Mouse (Mus musculus) hindbrain, embryonic 12.5 days (tissue): Measurements from ENCODE around the gene Vps53. TPM values are rescaled to one million over a fixed set of nuclear protein-coding genes. Genes with fewer than 3 reads are reported as not detected.

ENCODE experiments used
- ATAC-seq: fragments of 200-750 bp; cut with Nextera tagmentation; 2 replicates; pipeline ENCODE4 v1.8.0; 2017; ENCODE audit warnings: moderate TSS enrichment; ENCODE audit not compliant: low FRiP score
- H3K27ac ChIP-seq: fragments of 300-500 bp; sonication (generic); 2 replicates; pipeline ENCODE4 v1.5.1; 2016; ENCODE audit warnings: mild to moderate bottlenecking
- H3K27me3 ChIP-seq: fragments of 300-500 bp; sonication (generic); 2 replicates; pipeline ENCODE4 v1.6.1; 2016; ENCODE audit warnings: mild to moderate bottlenecking
- H3K36me3 ChIP-seq: fragments of 300-500 bp; sonication (generic); 2 replicates; pipeline ENCODE4 v1.6.1; 2016; ENCODE audit warnings: mild to moderate bottlenecking
- H3K4me1 ChIP-seq: fragments of 300-500 bp; sonication (generic); 2 replicates; pipeline ENCODE4 v1.6.1; 2016
- H3K4me2 ChIP-seq: fragments of 300-500 bp; sonication (generic); replicated peaks from 2 replicates; pipeline ENCODE4 v1.6.1; 2016; ENCODE audit warnings: mild to moderate bottlenecking
- H3K4me3 ChIP-seq: fragments of 300-500 bp; sonication (generic); 2 replicates; pipeline ENCODE4 v1.5.1; 2016; ENCODE audit warnings: mild to moderate bottlenecking
- H3K9ac ChIP-seq: fragments of 300-500 bp; sonication (generic); 2 replicates; pipeline ENCODE4 v1.6.1; 2016; ENCODE audit warnings: mild to moderate bottlenecking, moderate library complexity
- H3K9me3 ChIP-seq: fragments of 300-500 bp; sonication (generic); replicated peaks from 2 replicates; pipeline ENCODE4 v1.6.1; 2016; ENCODE audit warnings: mild to moderate bottlenecking
- WGBS: fragments of 180-500 bp; shearing (Covaris S2); methylation state at CpG from one replicate; pipeline ENCODE4 v1.1.7; 2016; 5-methylcytosine and 5-hydroxymethylcytosine counted together
- polyA plus RNA-seq: library from polyadenylated mRNA; unstranded; fragments of >200 nt; fragmentation: Nextera tagmentation; extraction: Ambion mirVana; gene quantifications from 2 replicates; pipeline ENCODE4 v1.2.1, GENCODE M21; 2016

Gene Vps53
- polyA plus RNA-seq, 1 experiment from 2014 or later, result 60.6 TPM

- no peaks in the 10 kb centered on the region for H3K4me1 ChIP-seq
- H3K27ac ChIP-seq, result no peak overlapping the region
- H3K36me3 ChIP-seq, result peaks cover 55% of the 10 kb centered on the region
- no peak overlapping the region for H3K4me3 ChIP-seq
- no peak overlapping the region for H3K9ac ChIP-seq
- H3K9me3 ChIP-seq, result no peaks in the 10 kb centered on the region
- H3K4me2 ChIP-seq, result no peak overlapping the region
- ATAC-seq, result no peak
- 85% methylated on average over 7 of the region's 7 CpGs for WGBS
- H3K27me3 ChIP-seq, result no peaks in the 10 kb centered on the region
These were observed 43.6 kb downstream of the Vps53 start for GRCm38 (mm10) chr11:76135641-76136437.

GRCm38 (mm10) chr11:76130859-76131258 lies 48.6 kb downstream of the Vps53 start:
- Histone ChIP-seq H3K27me3 (no peaks in the 10 kb centered on the region), H3K36me3 (peaks cover 48% of the 10 kb centered on the region), H3K4me3 (no peak overlapping the region), H3K9me3 (no peaks in the 10 kb centered on the region), H3K4me2 (no peak overlapping the region), H3K4me1 (no peaks in the 10 kb centered on the region), H3K9ac (no peak overlapping the region), H3K27ac (no peak overlapping the region)
- no peak for ATAC-seq
- 84% methylated on average over 5 of the region's 5 CpGs for WGBS

DNA sequence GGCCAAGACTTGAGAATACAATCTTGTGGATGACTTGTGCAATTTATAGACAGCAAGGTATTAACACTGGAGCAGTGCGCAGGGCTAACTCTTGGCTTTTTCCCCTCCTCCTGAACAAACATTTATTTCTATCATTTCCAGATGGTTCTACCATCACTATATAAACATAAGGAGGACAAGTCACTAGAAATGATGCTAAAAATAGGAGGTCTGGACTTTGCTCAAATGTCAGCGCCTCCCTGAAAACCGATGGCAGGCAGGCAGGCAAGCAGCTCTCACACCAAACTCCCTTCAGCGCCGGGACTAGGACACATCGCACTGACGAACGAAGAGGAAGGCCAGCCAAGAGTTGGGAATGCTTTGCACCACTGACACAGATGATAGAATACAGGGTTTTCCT lies 54.1 kb downstream of the Vps53 start:
- H3K4me1 ChIP-seq, result no peaks in the 10 kb centered on the region
- H3K4me2 ChIP-seq, result no peak overlapping the region
- no peak for ATAC-seq
- no peaks in the 10 kb centered on the region for H3K27me3 ChIP-seq
- no peak overlapping the region for H3K27ac ChIP-seq
- H3K9me3 ChIP-seq, result no peaks in the 10 kb centered on the region
- H3K9ac ChIP-seq, result no peak overlapping the region
- no peak overlapping the region for H3K4me3 ChIP-seq
- H3K36me3 ChIP-seq, result peaks cover 31% of the 10 kb centered on the region
- 66% methylated on average over 8 of the region's 8 CpGs for WGBS

DNA sequence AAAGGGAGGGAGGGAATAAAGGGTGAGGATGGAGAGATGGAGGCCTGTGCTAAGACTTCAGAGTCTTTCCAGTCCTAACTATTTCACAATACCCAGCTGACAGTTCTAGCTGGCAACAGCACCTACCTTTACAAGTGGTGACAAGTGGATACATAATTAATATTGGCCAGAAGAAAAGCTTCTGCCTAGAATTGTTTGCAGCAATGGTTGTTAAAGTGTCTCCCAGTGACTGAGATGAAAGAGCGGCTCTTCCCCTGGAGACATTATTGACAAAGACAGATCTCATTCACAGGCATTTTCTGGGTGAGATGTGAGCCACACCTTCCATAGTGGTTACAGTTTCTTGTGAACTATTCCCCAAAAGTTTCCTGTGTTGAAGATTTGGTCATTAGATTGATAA lies 55.9 kb downstream of the Vps53 start:
- 100% methylated on average over 1 of the region's 1 CpGs for WGBS
- Histone ChIP-seq H3K27ac (no peak overlapping the region), H3K27me3 (no peaks in the 10 kb centered on the region), H3K9me3 (no peaks in the 10 kb centered on the region), H3K9ac (no peak overlapping the region), H3K36me3 (peaks cover 25% of the 10 kb centered on the region), H3K4me3 (no peak overlapping the region), H3K4me2 (no peak overlapping the region), H3K4me1 (no peaks in the 10 kb centered on the region)
- ATAC-seq, result no peak

GRCm38 (mm10) chr11:76122571-76122970 lies 56.9 kb downstream of the Vps53 start:
- ATAC-seq, result no peak
- H3K36me3 ChIP-seq, result peaks cover 32% of the 10 kb centered on the region
- 89% methylated on average over 2 of the region's 2 CpGs for WGBS
- H3K27me3 ChIP-seq, result no peaks in the 10 kb centered on the region
- no peak overlapping the region for H3K27ac ChIP-seq
- H3K4me3 ChIP-seq, result no peak overlapping the region
- no peaks in the 10 kb centered on the region for H3K4me1 ChIP-seq
- no peaks in the 10 kb centered on the region for H3K9me3 ChIP-seq
- no peak overlapping the region for H3K4me2 ChIP-seq
- no peak overlapping the region for H3K9ac ChIP-seq

DNA sequence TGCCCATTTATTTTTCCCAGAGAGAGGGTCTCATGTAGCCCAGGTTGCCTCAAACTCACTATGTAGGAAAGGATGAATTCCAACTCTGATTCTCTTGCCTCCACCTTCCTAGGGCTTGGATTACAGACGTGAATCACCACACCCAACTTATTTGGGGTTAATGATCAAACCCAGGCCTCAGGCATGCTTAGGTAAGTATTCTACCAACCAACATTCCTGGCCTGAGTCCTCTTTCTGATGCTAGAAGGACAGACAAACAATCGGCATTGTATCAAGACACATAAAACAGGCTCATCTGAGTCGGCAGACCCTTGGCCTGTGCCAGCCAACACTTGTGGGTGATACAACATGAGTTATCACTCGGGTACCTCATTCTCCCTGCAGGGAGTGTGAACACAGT lies 58.4 kb downstream of the Vps53 start:
- Histone ChIP-seq H3K4me2 (no peak overlapping the region), H3K4me1 (no peaks in the 10 kb centered on the region), H3K9me3 (no peaks in the 10 kb centered on the region), H3K36me3 (peaks cover 44% of the 10 kb centered on the region), H3K27me3 (no peaks in the 10 kb centered on the region), H3K4me3 (no peak overlapping the region), H3K9ac (no peak overlapping the region), H3K27ac (no peak overlapping the region)
- WGBS, result 88% methylated on average over 4 of the region's 4 CpGs
- ATAC-seq, result no peak

DNA sequence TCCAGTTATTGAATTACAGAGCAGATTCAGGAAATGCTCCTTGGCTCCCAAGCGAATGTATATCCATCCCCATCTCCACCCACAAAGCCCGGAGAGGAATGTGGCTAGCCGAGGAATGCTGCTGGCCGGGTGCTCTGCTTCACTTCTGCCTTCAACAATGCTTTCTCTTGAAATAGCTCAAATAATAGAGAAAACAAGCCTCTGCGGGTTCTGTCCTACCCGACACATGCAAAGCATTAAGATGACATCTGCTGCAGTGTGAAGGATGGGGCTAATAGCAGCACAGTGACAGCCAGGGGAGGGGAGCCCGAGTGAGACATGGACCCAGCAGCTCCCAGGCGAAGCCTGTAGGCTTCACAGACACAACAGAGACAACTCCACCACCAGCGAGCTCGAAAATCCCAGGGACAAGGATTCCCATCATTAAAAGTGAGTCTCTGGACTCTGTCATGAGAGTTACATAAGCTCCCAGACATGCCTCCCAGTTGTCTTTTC lies 59.0 kb downstream of the Vps53 start:
- H3K9me3 ChIP-seq, result no peaks in the 10 kb centered on the region
- no peaks in the 10 kb centered on the region for H3K27me3 ChIP-seq
- no peak for ATAC-seq
- no peak overlapping the region for H3K27ac ChIP-seq
- H3K9ac ChIP-seq, result no peak overlapping the region
- H3K4me1 ChIP-seq, result no peaks in the 10 kb centered on the region
- H3K4me3 ChIP-seq, result no peak overlapping the region
- H3K4me2 ChIP-seq, result no peak overlapping the region
- peaks cover 44% of the 10 kb centered on the region for H3K36me3 ChIP-seq
- WGBS, result 64% methylated on average over 10 of the region's 10 CpGs

DNA sequence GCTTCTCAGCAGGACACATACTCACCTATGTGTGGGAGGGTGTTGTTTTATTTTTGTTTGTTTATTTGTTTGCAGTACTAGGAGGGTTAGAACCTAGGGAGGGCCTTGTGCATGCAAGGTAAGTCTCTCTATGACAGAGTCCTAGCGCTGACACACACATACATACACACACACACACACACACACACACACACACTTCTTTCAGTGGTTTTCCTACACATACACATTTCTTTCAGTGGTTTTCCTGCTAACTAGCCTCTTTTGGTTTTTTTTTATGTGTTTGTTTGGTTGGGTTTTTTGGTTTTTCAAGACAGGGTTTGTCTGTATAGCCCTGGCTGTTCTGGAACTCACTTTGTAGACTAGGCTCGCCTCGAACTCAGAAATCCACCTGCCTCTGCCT lies 69.0 kb downstream of the Vps53 start:
- ATAC-seq, result no peak
- no peaks in the 10 kb centered on the region for H3K27me3 ChIP-seq
- H3K4me1 ChIP-seq, result no peaks in the 10 kb centered on the region
- 95% methylated on average over 3 of the region's 3 CpGs for WGBS
- no peak overlapping the region for H3K4me3 ChIP-seq
- no peaks in the 10 kb centered on the region for H3K9me3 ChIP-seq
- H3K4me2 ChIP-seq, result no peak overlapping the region
- H3K9ac ChIP-seq, result no peak overlapping the region
- H3K36me3 ChIP-seq, result peaks cover 37% of the 10 kb centered on the region
- H3K27ac ChIP-seq, result no peak overlapping the region

DNA sequence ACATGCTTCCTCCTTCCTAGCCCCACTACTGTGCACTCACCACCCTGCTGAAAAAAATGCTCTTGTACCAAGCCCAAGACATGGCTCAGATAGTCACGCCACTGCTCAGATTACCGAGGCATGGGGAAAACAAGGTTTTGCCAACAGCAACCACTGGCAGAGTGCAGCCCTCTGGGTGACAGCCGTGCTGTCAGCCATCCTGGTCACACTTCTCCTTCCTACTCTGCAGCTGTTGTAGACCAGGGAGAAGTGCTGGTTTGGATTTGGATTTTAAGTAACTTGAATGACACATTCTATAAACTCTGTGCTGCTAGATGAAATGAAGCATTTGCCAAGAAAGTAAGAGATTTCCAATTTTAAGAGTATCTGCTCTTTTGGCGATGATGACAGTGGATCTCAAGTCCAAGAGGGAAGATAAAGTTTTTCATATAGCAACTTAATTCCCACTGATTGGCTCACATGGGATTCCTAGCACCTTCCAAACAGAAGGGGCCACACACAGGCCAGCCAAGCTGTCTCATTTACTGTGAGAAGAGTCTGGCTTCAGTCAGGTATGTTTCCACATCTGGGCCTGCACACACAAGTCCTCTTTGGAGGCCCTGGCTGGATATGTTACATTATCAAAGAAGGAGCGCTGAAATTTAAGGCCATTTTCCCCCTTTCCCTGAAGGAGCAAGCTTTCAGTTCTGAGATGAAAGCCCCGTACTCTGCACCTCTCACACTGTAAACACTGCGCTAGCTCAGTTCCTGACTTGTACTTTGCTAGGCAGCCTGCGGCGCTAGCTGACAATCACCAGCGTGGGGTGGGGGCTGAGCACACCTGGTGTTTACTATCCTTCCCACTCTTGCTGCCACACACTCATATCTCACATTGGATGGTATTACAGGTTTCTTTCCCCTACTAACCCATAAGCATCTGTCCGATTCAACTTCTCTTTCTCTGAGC lies 72.6 kb downstream of the Vps53 start:
- Histone ChIP-seq H3K4me3 (no peak overlapping the region), H3K9me3 (no peaks in the 10 kb centered on the region), H3K27me3 (no peaks in the 10 kb centered on the region), H3K4me2 (no peak overlapping the region), H3K36me3 (peaks cover 27% of the 10 kb centered on the region), H3K4me1 (no peaks in the 10 kb centered on the region), H3K27ac (no peak overlapping the region), H3K9ac (no peak overlapping the region)
- 85% methylated on average over 11 of the region's 11 CpGs for WGBS
- ATAC-seq, result no peak

DNA sequence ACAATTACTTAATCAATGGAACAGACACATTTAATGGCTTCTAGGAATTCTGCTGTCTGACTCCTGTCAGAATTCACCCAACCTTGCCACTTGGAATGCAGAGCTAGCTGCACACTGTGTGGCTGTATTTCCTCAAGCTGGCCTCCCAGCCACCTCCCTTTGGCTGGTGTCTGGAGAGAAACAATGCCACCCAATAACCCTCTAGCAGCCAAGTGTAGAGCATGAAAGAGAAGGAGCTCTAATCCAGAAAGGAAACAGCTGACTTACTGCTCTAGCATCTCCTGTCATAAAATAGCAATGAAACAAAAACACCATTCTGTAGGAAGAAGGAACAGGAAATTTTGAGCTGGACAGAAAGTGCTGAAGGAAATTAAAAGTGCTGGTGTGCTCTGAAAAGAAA lies 78.3 kb downstream of the Vps53 start:
- no peak for ATAC-seq
- H3K27ac ChIP-seq, result no peak overlapping the region
- no peaks in the 10 kb centered on the region for H3K27me3 ChIP-seq
- peaks cover 3% of the 10 kb centered on the region; the same call in 1 of the 2 replicates for H3K4me1 ChIP-seq
- no peak overlapping the region for H3K4me3 ChIP-seq
- peaks cover 22% of the 10 kb centered on the region; the same call in 1 of the 2 replicates for H3K36me3 ChIP-seq
- H3K9ac ChIP-seq, result no peak overlapping the region
- no peak overlapping the region for H3K4me2 ChIP-seq
- H3K9me3 ChIP-seq, result no peaks in the 10 kb centered on the region

GRCm38 (mm10) chr11:76099193-76099975 lies 80.1 kb downstream of the Vps53 start:
- H3K36me3 ChIP-seq, result peaks cover 15% of the 10 kb centered on the region; the same call in 1 of the 2 replicates
- H3K4me3 ChIP-seq, result no peak overlapping the region
- no peak overlapping the region for H3K27ac ChIP-seq
- WGBS, result 71% methylated on average over 4 of the region's 4 CpGs
- no peak overlapping the region for H3K4me2 ChIP-seq
- H3K9ac ChIP-seq, result no peak overlapping the region
- no peaks in the 10 kb centered on the region for H3K9me3 ChIP-seq
- H3K4me1 ChIP-seq, result peaks cover 3% of the 10 kb centered on the region; the same call in 1 of the 2 replicates
- H3K27me3 ChIP-seq, result no peaks in the 10 kb centered on the region
- ATAC-seq, result no peak

DNA sequence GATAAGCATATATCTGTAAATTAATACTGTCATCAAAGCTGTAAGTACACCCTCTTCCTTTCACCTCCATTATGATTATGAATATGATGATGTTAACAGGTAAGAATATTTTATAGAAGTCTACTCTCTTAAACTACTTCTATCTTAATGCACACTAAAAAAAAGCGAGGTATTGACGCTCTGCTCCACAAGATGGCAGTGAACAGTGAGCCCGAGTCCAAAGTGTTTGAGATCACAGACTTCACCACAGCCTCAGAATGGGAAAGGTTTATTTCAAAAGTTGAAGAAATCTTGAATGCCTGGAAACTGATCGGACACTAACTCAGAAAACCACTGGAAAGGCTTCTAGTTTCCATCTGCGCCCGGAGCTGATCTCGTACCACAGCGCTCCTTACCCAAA lies 85.8 kb downstream of the Vps53 start:
- Histone ChIP-seq H3K36me3 (peaks cover 31% of the 10 kb centered on the region; the same call in 1 of the 2 replicates), H3K4me2 (no peak overlapping the region), H3K27me3 (no peaks in the 10 kb centered on the region), H3K4me3 (no peak overlapping the region), H3K9ac (no peak overlapping the region), H3K27ac (no peak overlapping the region), H3K4me1 (no peaks in the 10 kb centered on the region), H3K9me3 (no peaks in the 10 kb centered on the region)
- WGBS, result 89% methylated on average over 8 of the region's 8 CpGs
- ATAC-seq, result no peak
